Mouse (Mus musculus) forebrain, embryonic 16.5 days (tissue): Measurements from ENCODE around the gene Rmnd5b. TPM values are rescaled to one million over a fixed set of nuclear protein-coding genes. Genes with fewer than 3 reads are reported as not detected.

ENCODE experiments used
- ATAC-seq: fragments of 200-750 bp; cut with Nextera tagmentation; 2 replicates; pipeline ENCODE4 v1.8.0; 2017; ENCODE audit warnings: mild to moderate bottlenecking, moderate library complexity
- H3K27ac ChIP-seq: fragments of 300-500 bp; sonication (generic); 2 replicates; pipeline ENCODE4 v1.5.1; 2014; ENCODE audit warnings: low read length, control low read depth
- H3K27me3 ChIP-seq: fragments of 300-500 bp; sonication (generic); replicated peaks from 2 replicates; pipeline ENCODE4 v1.6.1; 2014; ENCODE audit warnings: low read length; ENCODE audit not compliant: control insufficient read depth, insufficient read depth
- H3K36me3 ChIP-seq: fragments of 300-500 bp; sonication (generic); 2 replicates; pipeline ENCODE4 v1.6.1; 2014; ENCODE audit not compliant: control insufficient read depth, insufficient read depth
- H3K4me1 ChIP-seq: fragments of 300-500 bp; sonication (generic); replicated peaks from 2 replicates; pipeline ENCODE4 v1.6.1; 2014; ENCODE audit warnings: low read length; ENCODE audit not compliant: control insufficient read depth, insufficient read depth
- H3K4me2 ChIP-seq: fragments of 300-500 bp; sonication (generic); 2 replicates; pipeline ENCODE4 v1.6.1; 2014; ENCODE audit warnings: mild to moderate bottlenecking, low read length, control low read depth
- H3K4me3 ChIP-seq: fragments of 300-500 bp; sonication (generic); replicated peaks from 2 replicates; pipeline ENCODE4 v1.5.1; 2014; ENCODE audit warnings: mild to moderate bottlenecking, low read length, control low read depth
- H3K9ac ChIP-seq: fragments of 300-500 bp; sonication (generic); replicated peaks from 2 replicates; pipeline ENCODE4 v1.6.1; 2014; ENCODE audit warnings: low read depth, low read length, control low read depth
- H3K9me3 ChIP-seq: fragments of 300-500 bp; sonication (generic); 2 replicates; pipeline ENCODE4 v1.6.1; 2016; ENCODE audit warnings: low read length; ENCODE audit not compliant: control insufficient read depth
- WGBS: fragments of 180-500 bp; shearing (Covaris S2); extraction: QIAGEN DNeasy Blood & Tissue Kit; methylation state at CpG from one replicate; pipeline ENCODE4 v1.1.7; 2014; 5-methylcytosine and 5-hydroxymethylcytosine counted together
- polyA plus RNA-seq: library from polyadenylated mRNA; unstranded; fragments of >200 nt; fragmentation: Nextera tagmentation; extraction: Ambion mirVana; gene quantifications from 2 replicates; pipeline ENCODE4 v1.2.1, GENCODE M21; 2015

Gene Rmnd5b
- polyA plus RNA-seq, 1 experiment from 2014 or later = 85.6 TPM

DNA sequence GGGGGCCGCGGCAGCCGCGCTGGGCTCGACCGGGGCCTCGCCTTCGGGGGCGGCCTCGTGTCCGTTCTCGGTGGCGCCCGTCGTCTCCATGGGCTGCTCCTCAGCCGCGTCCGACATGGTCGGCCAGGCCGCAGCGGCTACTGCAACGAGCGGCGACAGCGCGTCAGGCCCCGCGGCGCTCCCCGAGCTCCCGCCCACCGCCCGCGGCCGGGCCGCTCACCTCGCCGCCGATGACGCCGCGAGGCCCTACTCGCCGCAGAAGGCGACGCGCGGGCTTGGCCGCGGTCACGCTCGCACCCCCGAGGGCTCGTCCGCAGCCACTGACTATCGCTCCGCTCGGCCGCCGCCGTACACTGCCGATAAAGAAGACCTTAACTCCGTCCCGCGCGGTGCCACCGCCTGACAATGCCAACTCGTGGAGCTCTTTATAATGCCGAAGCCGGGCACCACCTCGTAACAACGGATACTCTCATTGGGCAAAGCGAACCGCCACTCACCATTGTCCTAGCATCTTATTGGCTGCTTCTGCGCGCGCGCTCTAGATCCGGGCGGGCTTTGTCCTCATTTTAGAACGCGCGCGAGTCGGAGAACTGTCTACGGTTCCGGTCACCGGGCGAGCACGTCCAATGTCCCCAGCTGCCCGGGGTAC, 29.1 kb downstream of the Rmnd5b start, which contains the start of gene Hnrnpab:
Gene Hnrnpab (minus strand): TSS at position 401 of the 649 bp plus-strand sequence.
- peak; percentile 96 for ATAC-seq
- WGBS = under 1% methylated on average over 87 of the region's 91 CpGs
- peak within 1 kb of the TSS; percentile 93 for H3K27ac ChIP-seq
- H3K4me2 ChIP-seq = peak within 1 kb of the TSS; percentile 85
- H3K4me3 ChIP-seq = peak within 1 kb of the TSS; percentile 71
- H3K4me1 ChIP-seq = peaks cover 40% of the 10 kb centered on the region
- peak within 1 kb of the TSS; percentile 97 for H3K9ac ChIP-seq
- no peaks in the 10 kb centered on the region for H3K9me3 ChIP-seq
- H3K36me3 ChIP-seq = peaks cover 31% of the 10 kb centered on the region
- no peaks in the 10 kb centered on the region for H3K27me3 ChIP-seq

DNA sequence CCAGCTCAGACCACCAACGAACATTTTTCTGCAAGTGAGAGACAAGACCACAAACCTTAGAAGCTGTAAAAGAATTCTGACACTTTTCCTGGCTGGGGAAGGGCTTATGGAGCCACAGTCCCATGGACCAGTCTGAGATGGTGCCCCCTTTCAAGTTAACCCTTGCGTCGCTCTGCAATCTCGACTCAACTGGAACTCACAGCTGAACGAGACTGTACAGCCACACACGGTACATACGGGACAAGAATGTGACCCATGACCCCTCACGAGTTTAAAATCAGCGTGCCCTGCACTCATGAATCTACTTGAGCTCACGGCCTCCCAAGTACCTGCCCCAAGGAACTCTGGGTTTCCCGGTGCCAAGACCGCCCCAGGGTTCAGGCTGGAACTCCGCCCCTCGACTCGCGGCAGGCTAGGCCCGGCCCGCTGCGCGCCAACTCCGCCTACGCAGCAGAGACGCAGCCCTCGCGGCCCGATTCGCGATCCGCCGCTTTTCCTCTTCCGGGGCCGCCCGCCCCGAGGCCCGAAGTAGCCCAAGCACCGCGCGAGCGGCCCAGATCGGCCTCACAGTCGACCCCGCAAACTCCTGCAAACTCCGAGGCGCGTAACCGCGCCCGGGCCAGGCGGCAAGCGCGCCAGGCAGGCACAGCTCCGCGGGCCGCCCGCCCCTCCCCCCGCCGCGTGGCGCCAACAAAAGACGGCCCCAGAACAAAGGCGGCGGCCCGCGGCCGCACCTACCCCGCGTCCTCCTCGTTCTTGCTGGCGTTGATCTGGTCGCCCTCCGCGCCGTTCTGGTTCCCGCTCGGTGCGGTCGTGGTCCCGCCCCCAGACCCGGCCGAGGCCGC, 29.9 kb downstream of the Rmnd5b start:
- ATAC-seq = peak; percentile 61
- H3K9me3 ChIP-seq = no peaks in the 10 kb centered on the region
- peak overlapping the region; percentile 97 for H3K9ac ChIP-seq
- peak overlapping the region; percentile 59 for H3K4me2 ChIP-seq
- under 1% methylated on average over 66 of the region's 81 CpGs for WGBS
- H3K4me1 ChIP-seq = peaks cover 46% of the 10 kb centered on the region
- H3K27me3 ChIP-seq = no peaks in the 10 kb centered on the region
- H3K36me3 ChIP-seq = peaks cover 38% of the 10 kb centered on the region
- H3K27ac ChIP-seq = peak overlapping the region; percentile 93
- H3K4me3 ChIP-seq = peak overlapping the region; percentile 71

DNA sequence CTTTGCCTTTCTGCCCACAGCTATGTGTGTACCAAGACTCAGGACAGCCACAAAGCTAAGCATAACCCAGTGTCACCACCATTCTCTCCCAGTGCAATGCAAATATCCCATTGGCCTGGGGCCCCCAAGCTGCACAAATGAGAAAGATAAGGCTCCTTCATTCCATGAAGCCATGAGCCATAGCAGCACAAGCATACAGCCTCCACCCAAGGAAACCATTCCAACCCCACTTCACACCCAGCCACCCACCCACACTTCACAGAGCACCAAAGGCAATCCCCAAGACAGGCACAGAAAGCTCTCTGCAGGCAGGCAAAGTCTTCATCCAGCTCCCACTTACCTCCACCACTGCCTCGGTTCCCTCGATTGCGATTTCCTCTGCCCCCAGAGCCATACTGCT, 33.4 kb downstream of the Rmnd5b start:
- Histone ChIP-seq H3K4me1 (peaks cover 41% of the 10 kb centered on the region), H3K9ac (no peak overlapping the region), H3K9me3 (no peaks in the 10 kb centered on the region), H3K4me3 (no peak overlapping the region), H3K27me3 (no peaks in the 10 kb centered on the region), H3K36me3 (peaks cover 62% of the 10 kb centered on the region), H3K4me2 (no peak overlapping the region), H3K27ac (no peak overlapping the region)
- WGBS = 82% methylated on average over 3 of the region's 3 CpGs
- ATAC-seq = no peak

DNA sequence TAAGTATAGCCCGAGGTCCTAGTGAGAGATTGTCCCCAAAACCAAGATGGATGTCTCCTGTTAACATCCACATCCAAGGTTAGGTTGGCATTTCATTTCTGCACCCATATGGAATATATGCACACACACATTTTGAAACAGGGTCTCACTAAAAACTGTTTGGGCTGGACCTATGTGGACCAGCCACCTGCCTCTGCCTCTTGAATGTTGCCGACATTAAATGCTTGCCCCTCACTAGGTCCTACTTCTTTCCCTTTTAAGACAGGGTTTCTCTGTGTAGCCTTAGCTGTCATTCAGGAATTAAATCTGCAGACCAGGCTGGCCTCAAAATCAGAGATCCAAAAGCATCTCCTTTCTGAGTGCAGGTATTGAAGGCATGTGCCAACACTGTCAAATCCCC, 38.1 kb downstream of the Rmnd5b start:
- no peaks in the 10 kb centered on the region for H3K9me3 ChIP-seq
- 76% methylated on average over 2 of the region's 2 CpGs for WGBS

DNA sequence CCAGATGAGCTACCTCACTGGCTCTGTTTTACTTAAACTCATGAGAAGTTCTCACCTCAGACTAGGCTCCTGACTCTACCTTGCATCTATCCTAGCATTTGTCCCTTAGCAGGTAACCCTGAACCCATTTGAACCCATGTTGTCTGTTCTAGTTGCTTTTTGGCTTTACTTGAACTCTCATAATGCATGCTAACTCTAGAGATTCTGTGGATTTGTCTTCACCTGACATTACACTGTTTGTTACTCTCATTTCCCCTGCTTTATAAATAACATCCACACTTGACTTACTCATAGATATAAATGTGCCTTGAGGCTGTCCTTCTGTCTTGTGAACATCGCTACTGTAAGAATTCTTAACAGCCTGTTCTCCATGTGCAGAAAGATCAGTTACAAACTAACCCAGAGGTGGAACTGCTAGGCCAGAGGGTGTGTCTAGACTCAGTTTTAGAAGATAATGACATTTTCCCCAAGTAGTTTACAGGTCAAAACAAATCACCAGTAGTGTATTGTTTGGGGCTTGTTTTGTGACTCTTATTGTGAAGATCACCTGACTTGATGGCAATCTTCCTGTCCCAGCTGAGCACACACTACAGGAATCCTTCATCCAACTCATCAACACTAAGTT, 40.1 kb downstream of the Rmnd5b start:
- 95% methylated on average over 1 of the region's 1 CpGs for WGBS
- Histone ChIP-seq H3K4me1 (no peaks in the 10 kb centered on the region; the same call in 1 of the 2 replicates), H3K9ac (no peak overlapping the region), H3K36me3 (peaks cover 66% of the 10 kb centered on the region), H3K27me3 (no peaks in the 10 kb centered on the region), H3K4me3 (no peak overlapping the region), H3K4me2 (no peak overlapping the region), H3K9me3 (no peaks in the 10 kb centered on the region), H3K27ac (no peak overlapping the region)
- ATAC-seq = no peak

More for the DNA sequence above, 38.1 kb downstream of the Rmnd5b start:
- Histone ChIP-seq H3K4me2 (no peak overlapping the region), H3K27ac (no peak overlapping the region), H3K4me1 (peaks cover 13% of the 10 kb centered on the region), H3K4me3 (no peak overlapping the region), H3K36me3 (peaks cover 76% of the 10 kb centered on the region), H3K9ac (no peak overlapping the region), H3K27me3 (no peaks in the 10 kb centered on the region)
- no peak for ATAC-seq

DNA sequence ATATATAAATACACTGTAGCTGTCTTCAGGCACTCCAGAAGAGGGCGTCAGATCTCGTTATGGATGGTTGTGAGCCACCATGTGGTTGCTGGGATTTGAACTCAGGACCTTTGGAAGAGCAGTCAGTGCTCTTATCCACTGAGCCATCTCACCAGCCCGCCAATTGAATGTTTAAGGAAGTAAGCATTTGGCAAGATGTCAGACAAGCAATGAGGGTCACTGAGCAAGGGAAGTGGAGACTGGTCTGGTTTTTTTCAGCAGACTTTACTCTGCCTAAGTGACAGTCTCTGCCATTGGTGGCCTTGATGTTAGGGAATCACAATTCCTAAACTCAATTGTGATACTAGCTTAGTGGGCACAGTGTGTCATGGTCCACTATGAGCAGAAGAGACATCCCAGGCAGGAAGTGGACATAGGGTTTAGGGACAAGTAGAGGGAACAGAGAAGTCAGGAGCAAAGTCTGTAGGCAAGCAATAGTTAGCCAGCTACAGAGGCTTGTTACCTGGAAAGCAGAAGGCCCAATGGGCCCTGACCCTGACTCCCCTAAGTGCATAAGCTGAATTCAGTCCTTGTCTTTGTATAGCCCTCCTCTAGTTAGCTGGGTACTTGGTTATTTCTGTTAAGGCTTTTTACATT, 40.9 kb downstream of the Rmnd5b start:
- Histone ChIP-seq H3K27ac (no peak overlapping the region), H3K4me3 (no peak overlapping the region), H3K27me3 (no peaks in the 10 kb centered on the region), H3K4me2 (no peak overlapping the region), H3K9me3 (no peaks in the 10 kb centered on the region), H3K36me3 (peaks cover 59% of the 10 kb centered on the region), H3K9ac (no peak overlapping the region), H3K4me1 (no peaks in the 10 kb centered on the region)
- ATAC-seq = no peak
- WGBS = 73% methylated on average over 3 of the region's 3 CpGs

DNA sequence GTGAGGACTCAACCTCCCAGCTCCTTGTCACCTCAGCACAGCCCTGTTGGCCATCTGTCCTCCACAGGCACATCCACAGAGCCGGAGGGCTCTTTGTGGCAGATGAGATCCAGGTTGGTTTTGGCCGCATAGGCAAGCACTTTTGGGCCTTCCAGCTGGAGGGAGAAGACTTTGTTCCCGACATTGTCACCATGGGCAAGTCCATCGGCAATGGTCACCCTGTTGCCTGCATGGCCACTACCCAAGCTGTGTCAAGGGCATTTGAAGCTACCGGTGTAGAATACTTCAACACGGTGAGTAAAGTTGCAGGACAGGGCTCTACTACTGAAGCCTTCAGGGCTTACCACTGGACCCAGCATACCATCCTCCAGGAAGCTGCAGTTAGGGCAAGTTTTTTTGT, 41.8 kb downstream of the Rmnd5b start:
- no peak overlapping the region for H3K4me2 ChIP-seq
- no peaks in the 10 kb centered on the region for H3K9me3 ChIP-seq
- 96% methylated on average over 6 of the region's 6 CpGs for WGBS
- H3K27me3 ChIP-seq = no peaks in the 10 kb centered on the region
- no peak overlapping the region for H3K27ac ChIP-seq
- H3K9ac ChIP-seq = no peak overlapping the region
- peaks cover 54% of the 10 kb centered on the region for H3K36me3 ChIP-seq
- H3K4me3 ChIP-seq = no peak overlapping the region
- ATAC-seq = no peak
- no peaks in the 10 kb centered on the region for H3K4me1 ChIP-seq

DNA sequence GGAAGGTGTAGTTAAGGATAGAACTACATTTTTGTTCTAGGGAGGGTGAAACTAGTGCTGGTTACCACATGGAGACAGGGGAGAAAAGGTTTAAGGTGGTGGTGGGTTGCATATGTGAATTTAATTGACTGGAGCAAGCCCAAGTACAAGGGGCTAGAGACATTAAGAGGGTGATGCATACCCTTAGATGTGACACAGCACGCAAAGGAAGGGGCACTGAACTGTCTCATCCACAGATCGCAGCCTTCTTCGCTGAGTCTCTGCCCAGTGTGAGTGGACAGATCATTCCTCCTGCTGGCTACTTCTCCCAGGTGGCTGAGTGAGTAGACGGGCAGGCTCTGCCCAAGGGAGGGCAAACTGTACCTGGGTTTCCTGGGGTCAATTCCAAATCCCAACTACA, 42.3 kb downstream of the Rmnd5b start:
- Histone ChIP-seq H3K36me3 (peaks cover 55% of the 10 kb centered on the region), H3K27ac (no peak overlapping the region), H3K4me2 (no peak overlapping the region), H3K9ac (no peak overlapping the region), H3K9me3 (no peaks in the 10 kb centered on the region), H3K4me1 (no peaks in the 10 kb centered on the region), H3K27me3 (no peaks in the 10 kb centered on the region), H3K4me3 (no peak overlapping the region)
- 95% methylated on average over 4 of the region's 4 CpGs for WGBS
- ATAC-seq = no peak

DNA sequence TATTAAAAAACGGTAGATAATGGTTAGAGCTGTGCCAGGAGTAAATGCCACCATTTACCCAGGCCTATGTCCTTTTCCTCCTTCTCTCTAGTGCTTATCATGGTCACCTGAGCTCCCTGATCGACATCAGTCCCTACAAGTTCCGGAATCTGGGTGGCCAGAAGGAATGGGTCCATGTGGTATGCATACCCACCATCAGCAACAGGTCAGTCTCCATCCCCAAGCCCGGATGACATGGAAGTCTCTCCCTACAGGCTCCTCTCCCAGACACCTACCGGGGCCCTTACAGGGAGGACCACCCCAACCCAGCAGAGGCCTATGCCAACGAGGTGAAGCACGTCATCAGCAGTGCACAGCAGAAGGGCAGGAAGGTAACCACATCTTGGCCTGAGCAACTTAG, 43.8 kb downstream of the Rmnd5b start:
- no peak overlapping the region for H3K9ac ChIP-seq
- no peak overlapping the region for H3K4me2 ChIP-seq
- no peaks in the 10 kb centered on the region for H3K9me3 ChIP-seq
- no peaks in the 10 kb centered on the region for H3K27me3 ChIP-seq
- ATAC-seq = no peak
- no peak overlapping the region for H3K27ac ChIP-seq
- WGBS = 87% methylated on average over 7 of the region's 7 CpGs
- H3K36me3 ChIP-seq = peaks cover 56% of the 10 kb centered on the region
- no peak overlapping the region for H3K4me3 ChIP-seq
- no peaks in the 10 kb centered on the region for H3K4me1 ChIP-seq
